Mouse (Mus musculus) brain, embryonic 14.5 days (tissue): ENCODE measurements around the gene Vps54.

Experiments used
- CTCF ChIP-seq: fragments of 200-500 bp; IDR thresholded peaks from 2 replicates; pipeline ENCODE4 v1.5.1; 2012; ENCODE audit warnings: inconsistent platforms, mild to moderate bottlenecking, moderate library complexity, borderline replicate concordance; ENCODE audit not compliant: insufficient read depth, insufficient read length; ENCODE audit errors: extremely low read depth
- POLR2A ChIP-seq: fragments of 200-500 bp; IDR thresholded peaks from 2 replicates; pipeline ENCODE4 v1.6.1; 2012; ENCODE audit warnings: mild to moderate bottlenecking, inconsistent platforms, borderline replicate concordance; ENCODE audit not compliant: poor library complexity, insufficient read depth, insufficient read length, severe bottlenecking; ENCODE audit errors: extremely low read depth

GRCm38 (mm10) chr11:21209046-21209445 lies 30.0 kb upstream of the Vps54 start:
- TF ChIP-seq POLR2A, result no peak
- TF ChIP-seq CTCF, result no peak
